Mouse (Mus musculus) E14TG2a.4 (cell line): ENCODE data around the gene B4galt3.

Experiments
- H3K27me3 ChIP-seq: 2 replicates; pipeline ENCODE4 v1.6.1; 2014; ENCODE audit warnings: low read length, control low read depth; ENCODE audit not compliant: insufficient read depth
- H3K36me3 ChIP-seq: 2 replicates; pipeline ENCODE4 v1.6.1; 2014; ENCODE audit warnings: low read length, control low read depth; ENCODE audit not compliant: insufficient read depth
- H3K4me1 ChIP-seq: replicated peaks from 2 replicates; pipeline ENCODE4 v1.6.1; 2014; ENCODE audit warnings: low read depth, low read length, control low read depth
- H3K4me3 ChIP-seq: replicated peaks from 2 replicates; pipeline ENCODE4 v1.5.1; 2014; ENCODE audit warnings: mild to moderate bottlenecking, low read length
- H3K9me3 ChIP-seq: 2 replicates; pipeline ENCODE4 v1.6.1; 2014; ENCODE audit warnings: low read length, control low read depth
- CTCF ChIP-seq: conservative IDR thresholded peaks from 2 replicates; pipeline ENCODE4 v1.5.1; 2014; ENCODE audit warnings: low read length
- NANOG ChIP-seq: IDR thresholded peaks from 2 replicates; pipeline ENCODE4 v1.6.1; 2014; ENCODE audit warnings: borderline replicate concordance, low read length, mixed read lengths
- POU5F1 ChIP-seq: IDR thresholded peaks from 2 replicates; pipeline ENCODE4 v1.6.1; 2014; ENCODE audit warnings: low read length, borderline replicate concordance

The B4galt3 gene

DNA sequence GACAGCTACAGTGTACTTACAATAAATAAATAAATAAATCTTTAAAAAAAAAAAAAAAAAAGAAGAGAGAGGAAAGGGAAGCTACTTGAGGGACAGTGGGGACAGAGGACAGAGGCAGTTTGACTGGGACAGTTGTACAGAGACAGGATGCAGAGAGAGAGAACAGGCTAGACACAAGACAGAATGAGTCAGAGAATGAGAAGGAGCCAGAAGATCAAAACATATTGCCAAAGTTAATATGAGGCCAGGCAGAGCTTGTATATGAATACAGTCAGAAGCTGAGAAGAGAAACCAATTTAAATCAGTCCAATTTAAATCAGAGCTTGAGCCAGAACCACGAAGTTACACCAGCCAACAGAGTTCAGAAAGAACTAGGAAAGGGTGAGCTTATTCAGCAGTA, 1.8 kb upstream of the B4galt3 start:
- Histone ChIP-seq H3K9me3 (no peaks in the 10 kb centered on the region), H3K36me3 (peaks cover 19% of the 10 kb centered on the region), H3K27me3 (peaks cover 4% of the 10 kb centered on the region; the same call in 1 of the 2 replicates), H3K4me1 (peaks cover 29% of the 10 kb centered on the region), H3K4me3 (no peak overlapping the region)
- TF ChIP-seq POU5F1 (no peak), CTCF (no peak), NANOG (no peak)

DNA sequence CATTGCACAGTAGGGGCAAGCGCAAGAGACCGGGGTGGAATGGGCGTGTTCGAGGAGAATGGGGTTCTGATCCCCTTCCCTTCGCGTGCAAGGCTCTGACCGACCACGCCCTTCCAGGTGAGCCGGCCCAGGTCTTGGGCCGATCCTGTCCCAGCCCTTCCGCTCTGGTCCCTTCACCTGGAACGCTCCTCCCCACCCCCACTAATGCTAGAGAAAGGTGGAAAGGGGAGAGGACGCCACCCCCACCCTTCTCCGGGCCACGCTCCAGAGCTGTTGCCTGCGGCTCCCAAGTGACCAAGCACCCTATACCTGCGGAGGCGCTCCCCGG, 409 bp downstream of the B4galt3 start:
- Histone ChIP-seq H3K4me3 (peak overlapping the region; percentile 93), H3K9me3 (no peaks in the 10 kb centered on the region), H3K4me1 (peaks cover 38% of the 10 kb centered on the region), H3K27me3 (peaks cover 4% of the 10 kb centered on the region; the same call in 1 of the 2 replicates), H3K36me3 (peaks cover 41% of the 10 kb centered on the region)
- no peak for TF ChIP-seq NANOG
- no peak for TF ChIP-seq CTCF
- no peak for TF ChIP-seq POU5F1

DNA sequence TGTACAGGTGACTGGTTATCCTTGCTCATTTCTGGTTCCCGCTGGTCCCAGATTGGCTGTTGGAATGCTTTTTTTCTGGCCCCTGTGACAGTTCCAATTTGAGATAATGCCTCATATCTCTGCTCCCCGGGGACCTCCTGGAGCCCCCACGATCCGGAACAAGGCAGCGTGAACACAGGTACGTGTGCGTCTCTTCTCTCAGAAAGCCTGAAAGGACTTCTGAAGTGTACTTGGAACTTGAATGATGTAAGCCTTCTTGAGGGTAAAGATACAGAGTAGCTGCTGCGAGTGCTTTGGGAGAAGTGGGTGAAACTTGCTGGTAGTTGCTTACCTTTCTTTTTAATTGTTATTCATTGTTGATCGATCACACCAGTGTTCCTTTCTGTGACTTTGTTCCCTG, 1.1 kb downstream of the B4galt3 start:
- H3K36me3 ChIP-seq = peaks cover 48% of the 10 kb centered on the region
- TF ChIP-seq CTCF = no peak
- no peak for TF ChIP-seq NANOG
- TF ChIP-seq POU5F1 = no peak
- no peaks in the 10 kb centered on the region for H3K9me3 ChIP-seq
- H3K4me3 ChIP-seq = peak overlapping the region; percentile 93
- peaks cover 4% of the 10 kb centered on the region; the same call in 1 of the 2 replicates for H3K27me3 ChIP-seq
- peaks cover 38% of the 10 kb centered on the region for H3K4me1 ChIP-seq

DNA sequence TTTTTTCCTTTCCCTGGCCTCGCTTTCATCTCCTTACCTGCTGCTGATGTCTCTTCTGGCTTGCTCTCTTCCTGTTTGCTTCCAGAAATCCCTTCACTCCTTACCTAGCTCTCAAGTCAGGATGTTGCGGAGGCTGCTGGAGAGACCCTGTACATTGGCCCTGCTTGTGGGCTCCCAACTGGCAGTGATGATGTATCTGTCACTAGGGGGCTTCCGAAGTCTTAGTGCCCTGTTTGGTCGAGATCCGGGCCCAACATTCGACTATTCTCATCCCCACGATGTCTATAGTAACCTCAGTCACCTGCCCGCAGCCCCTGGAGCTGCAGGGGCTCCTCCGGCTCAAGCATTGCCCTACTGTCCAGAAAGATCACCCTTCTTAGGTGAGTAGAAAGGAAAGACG, 1.5 kb downstream of the B4galt3 start:
- Histone ChIP-seq H3K9me3 (no peaks in the 10 kb centered on the region), H3K4me1 (peaks cover 38% of the 10 kb centered on the region), H3K36me3 (peaks cover 52% of the 10 kb centered on the region), H3K4me3 (peak overlapping the region; percentile 93), H3K27me3 (peaks cover 4% of the 10 kb centered on the region; the same call in 1 of the 2 replicates)
- TF ChIP-seq CTCF (no peak), NANOG (no peak), POU5F1 (no peak)

DNA sequence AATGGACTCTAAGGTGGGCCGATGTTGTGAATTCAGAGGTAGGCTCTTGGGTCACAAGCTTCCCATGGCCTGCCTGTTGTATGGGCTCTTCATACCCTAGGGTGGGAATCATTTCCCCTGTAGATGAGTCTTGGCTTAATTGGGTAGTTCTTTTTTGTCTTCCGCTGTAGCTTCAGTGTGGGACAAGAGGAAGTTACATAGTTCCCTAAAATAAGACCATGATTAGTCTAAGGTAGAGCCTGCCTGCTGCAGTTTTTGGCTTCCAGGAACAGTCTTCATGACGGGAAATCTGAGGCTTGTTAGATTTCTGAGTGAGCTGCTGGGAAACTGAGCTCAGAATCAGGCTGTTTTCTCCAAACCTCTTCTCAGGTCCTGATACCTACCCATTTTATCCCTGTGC, 2.0 kb downstream of the B4galt3 start:
- Histone ChIP-seq H3K9me3 (no peaks in the 10 kb centered on the region), H3K36me3 (peaks cover 56% of the 10 kb centered on the region)
- no peak for TF ChIP-seq CTCF
- TF ChIP-seq POU5F1 = no peak
- no peak for TF ChIP-seq NANOG

DNA sequence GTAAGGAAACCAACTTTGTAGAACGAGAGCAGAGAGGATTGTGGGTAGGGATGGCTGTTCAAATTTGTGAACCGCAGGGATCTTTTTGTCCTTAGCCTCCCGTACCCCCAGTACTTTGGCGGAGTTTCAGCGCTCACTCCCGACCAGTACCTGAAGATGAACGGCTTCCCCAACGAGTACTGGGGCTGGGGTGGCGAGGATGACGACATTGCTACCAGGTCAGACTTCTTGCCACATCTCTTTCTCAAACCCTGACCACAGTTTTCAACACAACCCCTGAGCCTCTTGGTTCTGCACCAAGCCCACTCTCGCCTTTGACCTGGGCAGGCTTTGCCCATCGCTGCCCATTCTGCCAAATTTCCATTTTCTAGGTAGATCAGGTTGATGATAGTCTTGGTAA, 4.0 kb downstream of the B4galt3 start:
- H3K4me1 ChIP-seq = peaks cover 47% of the 10 kb centered on the region
- H3K27me3 ChIP-seq = peaks cover 4% of the 10 kb centered on the region; the same call in 1 of the 2 replicates
- H3K9me3 ChIP-seq = no peaks in the 10 kb centered on the region
- H3K36me3 ChIP-seq = peaks cover 77% of the 10 kb centered on the region
- TF ChIP-seq POU5F1 (no peak), NANOG (no peak), CTCF (no peak)
- H3K4me3 ChIP-seq = 0 out of 2 replicates have a peak overlapping the region, but pooled peaks have one; percentile 26

More for the DNA sequence above, 2.0 kb downstream of the B4galt3 start:
- peaks cover 40% of the 10 kb centered on the region for H3K4me1 ChIP-seq
- peaks cover 4% of the 10 kb centered on the region; the same call in 1 of the 2 replicates for H3K27me3 ChIP-seq
- no peak overlapping the region for H3K4me3 ChIP-seq

DNA sequence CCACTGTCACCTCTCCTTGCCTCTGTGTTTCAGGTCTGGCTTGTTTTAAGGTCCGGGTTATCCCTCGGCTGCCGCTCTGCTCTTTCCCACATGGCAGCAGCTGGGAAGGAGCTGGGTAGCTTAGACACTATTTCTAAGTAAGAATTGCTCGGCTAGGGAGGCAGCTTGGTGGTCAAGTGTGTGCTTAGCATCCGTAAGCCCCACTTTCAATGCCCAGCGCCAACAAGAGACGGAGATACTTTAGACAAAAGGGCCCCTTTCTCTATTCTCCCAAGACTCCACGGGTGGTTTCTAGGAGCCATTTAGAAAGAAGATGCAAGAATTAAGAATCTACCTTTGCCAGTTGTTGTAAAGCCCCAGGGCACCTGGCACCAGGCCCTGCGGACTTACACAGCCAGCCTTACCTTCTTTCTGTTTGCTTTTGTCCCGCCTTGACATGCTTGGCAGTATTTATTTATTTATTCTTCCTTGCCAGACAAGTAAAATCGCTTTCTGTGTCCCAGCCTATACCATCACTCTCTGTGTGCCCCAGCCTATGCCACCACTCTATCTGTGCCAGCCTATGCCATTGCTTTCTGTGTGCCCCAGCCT, 5.1 kb downstream of the B4galt3 start:
- H3K9me3 ChIP-seq = no peaks in the 10 kb centered on the region
- no peak for TF ChIP-seq NANOG
- TF ChIP-seq CTCF = no peak
- TF ChIP-seq POU5F1 = no peak
- H3K4me1 ChIP-seq = peaks cover 50% of the 10 kb centered on the region

DNA sequence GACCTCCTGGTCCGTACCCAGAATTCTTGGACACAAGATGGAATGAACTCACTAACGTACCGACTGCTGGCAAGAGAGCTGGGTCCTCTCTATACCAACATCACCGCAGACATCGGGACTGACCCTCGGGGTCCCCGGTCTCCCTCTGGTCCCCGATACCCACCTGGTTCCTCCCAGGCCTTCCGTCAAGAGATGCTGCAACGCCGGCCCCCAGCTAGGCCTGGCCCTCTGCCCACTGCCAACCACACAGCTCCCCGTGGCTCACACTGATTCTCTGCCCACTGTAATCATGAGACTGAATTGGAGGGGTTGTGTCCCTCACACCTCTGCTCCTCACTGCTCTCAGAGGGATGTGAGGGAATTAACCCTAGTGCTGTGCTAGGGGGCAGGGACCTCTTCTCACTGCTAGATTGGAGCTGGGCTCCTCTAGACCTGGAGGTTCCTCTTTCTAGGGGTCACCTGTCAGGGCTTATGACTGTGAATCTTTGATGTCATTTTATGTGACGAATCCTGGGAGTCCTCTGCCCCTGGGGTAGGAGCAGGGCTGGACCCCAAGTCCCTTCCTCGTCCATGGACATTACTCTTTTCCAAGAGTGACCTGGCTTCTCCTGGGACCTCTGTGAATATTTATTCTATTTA, 6.1 kb downstream of the B4galt3 start:
- Histone ChIP-seq H3K4me3 (no peak overlapping the region), H3K27me3 (peaks cover 4% of the 10 kb centered on the region; the same call in 1 of the 2 replicates), H3K36me3 (peaks cover 78% of the 10 kb centered on the region), H3K4me1 (peaks cover 48% of the 10 kb centered on the region), H3K9me3 (no peaks in the 10 kb centered on the region)
- TF ChIP-seq NANOG (no peak), CTCF (no peak), POU5F1 (no peak)

More for the DNA sequence above, 5.1 kb downstream of the B4galt3 start:
- Histone ChIP-seq H3K27me3 (peaks cover 4% of the 10 kb centered on the region; the same call in 1 of the 2 replicates), H3K36me3 (peaks cover 78% of the 10 kb centered on the region), H3K4me3 (no peak overlapping the region)

DNA sequence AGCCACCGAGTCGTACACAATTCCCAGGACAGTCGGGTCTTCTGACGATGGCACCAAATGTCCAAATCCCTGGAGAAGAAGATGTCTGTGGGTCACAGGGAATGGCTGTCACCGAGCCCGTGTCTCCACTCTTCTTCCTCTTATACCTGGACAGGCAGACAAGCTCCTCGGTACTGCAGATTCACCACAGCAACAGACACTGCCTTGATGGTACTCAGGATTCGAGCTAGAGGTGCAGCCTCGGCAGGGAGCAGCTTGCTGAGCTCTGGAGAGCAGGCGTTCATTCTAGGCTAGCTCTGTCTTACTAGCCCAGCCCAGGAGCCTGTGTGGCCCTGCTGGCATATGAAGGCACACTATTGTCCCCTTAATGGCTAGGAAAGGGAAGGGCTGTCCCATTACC, 7.6 kb downstream of the B4galt3 start:
- Histone ChIP-seq H3K27me3 (no peaks in the 10 kb centered on the region), H3K36me3 (peaks cover 74% of the 10 kb centered on the region), H3K9me3 (no peaks in the 10 kb centered on the region), H3K4me1 (peaks cover 49% of the 10 kb centered on the region), H3K4me3 (no peak overlapping the region)
- no peak for TF ChIP-seq POU5F1
- TF ChIP-seq CTCF = no peak
- no peak for TF ChIP-seq NANOG
